Mouse (Mus musculus): ENCODE results near the gene Ovch2. TPM values are rescaled to one million over a fixed set of nuclear protein-coding genes. Genes with fewer than 3 reads are reported as not detected.

Gene Ovch2
- polyA plus RNA-seq, 1 experiment from 2014 or later = not detected

DNA sequence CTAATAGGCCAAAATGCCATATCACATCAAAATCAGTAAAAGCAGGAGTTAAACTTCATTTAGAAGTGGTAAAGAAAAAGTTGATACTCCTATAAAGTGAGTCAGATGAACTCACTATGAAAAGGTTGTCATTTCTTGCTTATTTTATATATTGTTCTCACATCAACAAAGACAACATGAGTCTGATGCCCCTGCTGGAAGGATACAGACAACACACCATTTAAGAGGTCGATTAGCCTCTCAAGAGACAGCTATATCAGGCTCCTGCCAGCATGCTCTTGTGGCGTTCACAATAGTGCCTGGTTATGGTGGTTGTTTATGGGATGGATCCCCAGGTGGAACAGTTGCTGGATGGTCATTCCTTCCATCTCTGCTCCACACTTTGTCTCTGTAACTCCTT lies 67.8 kb downstream of the Ovch2 start:
- H3K9ac ChIP-seq = no peak overlapping the region
- H3K9me3 ChIP-seq = no peaks in the 10 kb centered on the region
- no peak overlapping the region for H3K4me3 ChIP-seq
- H3K4me2 ChIP-seq = no peak overlapping the region
- no peak overlapping the region for H3K27ac ChIP-seq
- no peaks in the 10 kb centered on the region for H3K27me3 ChIP-seq (replicated peaks)
- no peaks in the 10 kb centered on the region for H3K4me1 ChIP-seq
- ATAC-seq (replicated peaks) = no peak
- no peaks in the 10 kb centered on the region for H3K36me3 ChIP-seq (replicated peaks)
- WGBS = 81% methylated on average over 2 of the region's 2 CpGs

Other genes with a start within 250 kb of the Ovch2 start
- 3.1 and 4.6 TPM in 2 replicates for gene Olfml1, start 233.8 kb downstream of the Ovch2 start, polyA plus RNA-seq (2015; fragmentation: Nextera tagmentation; extraction: Ambion mirVana)
- gene Ppfibp2, start 206.0 kb downstream of the Ovch2 start, polyA plus RNA-seq (2015; fragmentation: Nextera tagmentation; extraction: Ambion mirVana) = 1.5 and 1.7 TPM in 2 replicates
- not detected in 2 replicates for gene 5330417H12Rik, start 176.0 kb downstream of the Ovch2 start, polyA plus RNA-seq (2015; fragmentation: Nextera tagmentation; extraction: Ambion mirVana)
- gene Cyb5r2, start 43.2 kb downstream of the Ovch2 start, polyA plus RNA-seq (2015; fragmentation: Nextera tagmentation; extraction: Ambion mirVana) = 0.19 TPM in 2 replicates
- not detected in 2 replicates for gene Olfr467, start 11.1 kb upstream of the Ovch2 start, polyA plus RNA-seq (2015; fragmentation: Nextera tagmentation; extraction: Ambion mirVana)
- gene Olfr469, start 24.3 kb upstream of the Ovch2 start, polyA plus RNA-seq (2015; fragmentation: Nextera tagmentation; extraction: Ambion mirVana) = not detected in 2 replicates
- gene Olfr470, start 46.3 kb upstream of the Ovch2 start, polyA plus RNA-seq (2015; fragmentation: Nextera tagmentation; extraction: Ambion mirVana) = not detected in 2 replicates
- not detected in 2 replicates for gene Olfr472, start 96.7 kb upstream of the Ovch2 start, polyA plus RNA-seq (2015; fragmentation: Nextera tagmentation; extraction: Ambion mirVana)
- not detected in 2 replicates for gene Olfr473, start 129.2 kb upstream of the Ovch2 start, polyA plus RNA-seq (2015; fragmentation: Nextera tagmentation; extraction: Ambion mirVana)
- not detected in 2 replicates for gene Olfr474, start 153.4 kb upstream of the Ovch2 start, polyA plus RNA-seq (2015; fragmentation: Nextera tagmentation; extraction: Ambion mirVana)
- gene Olfr476, start 163.6 kb upstream of the Ovch2 start, polyA plus RNA-seq (2015; fragmentation: Nextera tagmentation; extraction: Ambion mirVana) = not detected in 2 replicates
- not detected in 2 replicates for gene Olfr477, start 185.5 kb upstream of the Ovch2 start, polyA plus RNA-seq (2015; fragmentation: Nextera tagmentation; extraction: Ambion mirVana)
- not detected in 2 replicates for gene Olfr478, start 232.8 kb upstream of the Ovch2 start, polyA plus RNA-seq (2015; fragmentation: Nextera tagmentation; extraction: Ambion mirVana)
- gene Olfr479, start 249.5 kb upstream of the Ovch2 start, polyA plus RNA-seq (2015; fragmentation: Nextera tagmentation; extraction: Ambion mirVana) = not detected in 2 replicates